Mouse (Mus musculus) common myeloid progenitor, adult 5-6 weeks (primary cell): Measurements from ENCODE around the gene Xlr5a. TPM values are rescaled to one million over a fixed set of nuclear protein-coding genes. Genes with fewer than 3 reads are reported as not detected.
A peak's percentile ranks its signal among the peaks of the same experiment; 100 is the strongest.
"Not testable (repeated sequence)": the region's sequence is repeated elsewhere in the genome, so short reads cannot be mapped to it uniquely, and the experiment has no call there.

Experiments
- ATAC-seq: replicated peaks from 2 replicates; pipeline ENCODE4 v1.8.0; 2016; ENCODE audit warnings: low read depth, mild to moderate bottlenecking, moderate TSS enrichment, inconsistent platforms; ENCODE audit not compliant: poor library complexity, severe bottlenecking
- total RNA-seq: library from RNA; stranded (forward); fragments of 200-1000, 187-1606 nt; gene quantifications from 2 replicates; pipeline ENCODE4 v1.2.3, GENCODE M21; 2017

Gene Xlr5a
- not detected in 2 replicates for total RNA-seq

DNA sequence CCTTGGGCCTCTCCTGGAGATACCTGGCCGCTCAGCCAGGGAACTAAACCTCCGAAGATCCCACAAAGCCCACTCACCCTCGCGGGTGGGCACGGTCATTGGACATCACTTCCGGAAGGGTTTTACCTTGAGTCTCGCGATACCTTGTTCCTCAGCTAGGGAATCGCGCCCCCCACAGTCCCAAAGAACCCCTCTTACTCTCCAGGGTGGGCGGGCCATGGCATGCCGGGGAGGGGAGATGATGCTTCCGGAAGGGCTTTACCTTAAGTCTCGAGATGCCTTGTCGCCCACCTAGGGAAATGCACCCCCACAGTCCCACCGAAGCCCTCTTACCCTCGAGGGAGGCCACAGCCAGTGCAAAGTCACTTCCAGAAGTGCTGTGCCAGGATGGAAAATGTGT is at the start of gene Xlr5a, which contains the start of gene Xlr5c:
Gene Xlr5a, minus strand, starts transcription at position 101 of the 400 bp plus-strand sequence.
Gene Xlr5c, minus strand, starts transcription at position 101 of the 400 bp plus-strand sequence.
- not testable (repeated sequence) for ATAC-seq

- ATAC-seq: peak; percentile 88
These were observed 49.7 kb upstream of the Xlr5a start, which contains the start of gene Zfp275 for GRCm38 (mm10) chrX:73342483-73342895. TSS of gene Zfp275 (plus strand) at chrX:73342621.

- ATAC-seq: no peak
These were observed 49.3 kb upstream of the Xlr5a start for GRCm38 (mm10) chrX:73342068-73342467.

GRCm38 (mm10) chrX:73341473-73341872 is 48.7 kb upstream of the Xlr5a start:
- no peak for ATAC-seq

- no peak for ATAC-seq
These were observed 44.0 kb upstream of the Xlr5a start, which contains the start of gene Gm45015 for GRCm38 (mm10) chrX:73336740-73337139. TSS of gene Gm45015 (minus strand) at chrX:73336840.

GRCm38 (mm10) chrX:73333548-73333947 is 40.8 kb upstream of the Xlr5a start:
- ATAC-seq: no peak

GRCm38 (mm10) chrX:73327215-73327614 is 34.4 kb upstream of the Xlr5a start:
- ATAC-seq: 0 out of 2 replicates have a peak, but pooled peaks have one; percentile 15

DNA sequence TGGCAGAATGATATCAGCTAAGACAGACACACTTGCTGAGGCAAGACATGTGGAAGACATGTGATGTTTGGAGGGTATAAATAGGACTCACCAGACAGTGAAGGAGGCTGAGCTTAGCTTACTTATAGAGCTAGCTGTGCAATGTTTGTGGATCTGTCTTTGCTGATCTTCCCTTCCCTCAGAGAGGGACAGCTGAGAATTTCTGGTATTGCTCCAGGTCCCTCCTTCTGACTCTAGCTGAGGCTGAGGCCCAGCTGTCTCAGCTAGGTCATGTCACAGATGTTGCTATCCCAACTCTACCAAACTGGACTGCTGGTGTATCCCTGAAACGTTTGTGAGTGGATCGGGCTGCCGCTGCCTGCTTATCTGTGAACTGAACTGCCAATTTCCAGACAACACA is 28.3 kb upstream of the Xlr5a start:
- ATAC-seq: no peak

- peak; percentile 68 for ATAC-seq
These were observed 19.7 kb upstream of the Xlr5a start for GRCm38 (mm10) chrX:73312522-73312921.

GRCm38 (mm10) chrX:73295745-73296144 is 3.0 kb upstream of the Xlr5a start:
- ATAC-seq: not testable (repeated sequence)

DNA sequence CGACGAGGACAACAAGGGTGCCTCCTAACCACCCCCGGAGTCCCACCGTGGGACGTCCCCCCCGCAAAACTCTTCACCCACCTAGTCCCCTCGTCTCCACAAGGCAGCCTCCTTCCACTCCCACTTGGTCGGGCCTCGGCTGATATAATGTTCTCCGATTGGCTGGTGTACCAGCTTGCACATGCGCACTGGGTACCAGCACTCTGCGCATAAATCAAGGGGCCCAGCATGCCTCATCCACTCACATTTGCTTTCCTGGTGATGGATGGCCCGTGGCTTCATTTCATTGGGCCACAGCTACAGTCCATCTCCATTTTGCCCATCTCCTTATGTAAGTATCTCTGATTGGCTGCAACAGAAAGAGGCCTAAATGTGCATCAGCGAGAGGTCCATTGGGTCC is 27.5 kb downstream of the Xlr5a start, which contains the start of gene Xlr3c:
Gene Xlr3c, minus strand, starts transcription at position 121 of the 400 bp plus-strand sequence.
- not testable (repeated sequence) for ATAC-seq

GRCm38 (mm10) chrX:73262428-73262827 is 30.3 kb downstream of the Xlr5a start:
- not testable (repeated sequence) for ATAC-seq

DNA sequence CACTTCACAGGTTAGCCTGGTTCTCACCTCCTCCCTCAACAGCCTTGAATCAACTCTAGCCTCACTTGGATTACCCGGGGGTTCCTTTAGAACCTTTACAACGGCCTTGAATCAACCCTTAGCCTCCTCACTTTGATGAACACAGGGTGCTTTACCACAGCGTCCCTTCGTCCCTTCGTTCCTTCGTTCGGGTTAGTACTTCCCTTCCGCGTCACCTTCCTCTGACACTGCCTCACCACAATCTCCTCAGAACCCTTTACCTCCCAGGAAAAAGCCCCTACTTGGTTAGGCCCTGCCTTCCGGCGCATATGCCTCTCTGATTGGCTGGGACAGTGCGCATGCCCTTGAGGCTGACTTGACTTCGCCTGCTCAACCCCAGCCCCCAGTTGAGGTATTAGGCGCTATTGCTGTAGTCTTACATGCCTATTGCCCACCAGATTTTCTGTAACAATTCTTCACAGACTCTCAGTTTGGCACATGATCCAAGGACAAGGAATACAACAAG is 49.9 kb downstream of the Xlr5a start, which contains the start of gene Xlr4c:
Gene Xlr4c, minus strand, starts transcription at position 310 of the 505 bp plus-strand sequence.
- not testable (repeated sequence) for ATAC-seq

- ATAC-seq: no peak
These were observed 63.5 kb downstream of the Xlr5a start for GRCm38 (mm10) chrX:73229288-73229687.

DNA sequence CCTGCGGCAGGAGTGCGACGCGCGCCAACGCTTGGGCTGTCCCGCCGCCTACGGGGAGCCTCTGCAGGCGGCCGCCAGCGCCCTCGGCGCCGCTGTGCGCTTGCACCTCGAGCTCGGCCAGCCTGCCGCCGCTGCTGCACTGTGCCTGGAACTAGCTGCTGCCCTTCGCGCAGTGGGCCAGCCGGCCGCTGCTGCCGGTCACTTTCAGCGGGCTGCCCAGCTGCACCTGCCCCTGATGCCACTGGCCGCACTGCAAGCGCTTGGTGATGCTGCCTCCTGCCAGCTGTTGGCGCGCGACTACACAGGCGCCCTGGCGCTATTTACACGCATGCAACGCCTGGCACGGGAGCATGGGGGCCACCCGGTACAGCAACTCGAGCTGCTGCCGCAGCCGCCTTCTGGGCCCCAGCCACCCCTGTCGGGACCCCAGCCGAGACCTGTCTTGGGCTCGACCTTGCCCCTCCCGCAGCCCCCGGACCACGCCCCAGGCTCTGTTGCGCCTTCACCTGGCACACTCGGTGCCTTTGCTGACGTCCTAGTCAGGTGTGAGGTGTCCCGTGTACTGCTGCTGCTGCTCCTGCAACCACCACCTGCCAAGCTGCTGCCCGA is 64.1 kb downstream of the Xlr5a start:
- ATAC-seq: peak; percentile 50

GRCm38 (mm10) chrX:73227914-73228605 is 64.7 kb downstream of the Xlr5a start, which contains the start of gene F8a:
TSS of gene F8a (plus strand) at chrX:73228291.
- ATAC-seq: peak; percentile 94

DNA sequence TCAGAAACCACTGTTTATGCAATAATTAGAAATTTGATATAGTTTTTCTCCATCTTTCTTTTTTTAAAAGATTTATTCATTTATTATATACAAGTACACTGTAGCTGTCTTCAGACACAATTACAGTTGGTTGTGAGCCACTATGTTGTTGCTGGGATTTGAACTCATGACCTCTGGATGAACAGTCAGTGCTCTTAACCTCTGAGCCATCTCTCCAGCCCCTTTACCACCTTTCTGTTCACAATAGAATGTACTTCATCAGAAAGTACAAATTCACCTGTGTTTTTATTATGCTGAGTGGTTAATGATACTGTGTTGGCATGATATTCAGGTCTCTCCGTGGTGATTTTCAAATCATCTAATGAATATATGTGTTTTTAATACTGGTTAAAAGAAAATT is 67.4 kb downstream of the Xlr5a start:
- ATAC-seq: no peak

DNA sequence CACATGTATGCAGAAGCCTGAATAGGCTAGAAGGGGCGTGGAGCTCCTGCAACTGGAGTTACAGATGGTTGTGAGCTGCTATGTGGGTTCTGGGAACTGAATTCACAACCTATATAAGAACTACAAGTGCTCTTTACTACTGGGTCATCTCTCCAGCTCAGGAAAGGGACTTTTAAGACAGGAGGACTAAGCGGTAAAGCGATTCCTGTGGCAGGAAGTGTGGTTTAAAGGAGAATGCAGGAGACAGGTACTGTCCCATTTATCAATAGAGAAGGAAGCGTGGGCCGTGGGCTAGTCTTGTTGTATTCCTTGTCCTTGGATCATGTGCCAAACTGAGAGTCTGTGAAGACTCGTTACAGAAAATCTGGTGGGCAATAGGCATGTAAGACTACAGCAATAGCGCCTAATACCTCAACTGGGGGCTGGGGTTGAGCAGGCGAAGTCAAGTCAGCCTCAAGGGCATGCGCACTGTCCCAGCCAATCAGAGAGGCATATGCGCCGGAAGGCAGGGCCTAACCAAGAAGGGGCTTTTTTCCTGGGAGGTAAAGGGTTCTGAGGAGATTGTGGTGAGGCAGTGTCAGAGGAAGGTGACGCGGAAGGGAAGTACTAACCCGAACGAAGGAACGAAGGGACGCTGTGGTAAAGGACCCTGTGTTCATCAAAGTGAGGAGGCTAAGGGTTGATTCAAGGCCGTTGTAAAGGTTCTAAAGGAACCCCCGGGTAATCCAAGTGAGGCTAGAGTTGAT is 78.8 kb downstream of the Xlr5a start, which contains the start of gene Xlr4b:
Gene Xlr4b, plus strand, starts transcription at position 515 of the 746 bp plus-strand sequence.
- ATAC-seq: 0 out of 2 replicates have a peak, but pooled peaks have one; percentile 29

DNA sequence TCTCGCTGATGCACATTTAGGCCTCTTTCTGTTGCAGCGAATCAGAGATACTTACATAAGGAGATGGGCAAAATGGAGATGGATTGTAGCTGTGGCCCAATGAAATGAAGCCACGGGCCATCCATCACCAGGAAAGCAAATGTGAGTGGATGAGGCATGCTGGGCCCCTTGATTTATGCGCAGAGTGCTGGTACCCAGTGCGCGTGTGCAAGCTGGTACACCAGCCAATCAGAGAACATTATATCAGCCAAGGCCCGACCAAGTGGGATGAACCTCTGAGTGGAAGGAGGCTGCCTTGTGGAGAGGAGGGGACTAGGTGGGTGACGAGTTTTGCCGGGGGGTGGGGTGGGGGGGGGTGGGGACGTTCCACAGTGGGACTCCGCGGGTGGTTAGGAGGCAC is 100.8 kb downstream of the Xlr5a start, which contains the start of gene Xlr3b:
Gene Xlr3b, plus strand, starts transcription at position 274 of the 400 bp plus-strand sequence.
- ATAC-seq: peak; percentile 60

DNA sequence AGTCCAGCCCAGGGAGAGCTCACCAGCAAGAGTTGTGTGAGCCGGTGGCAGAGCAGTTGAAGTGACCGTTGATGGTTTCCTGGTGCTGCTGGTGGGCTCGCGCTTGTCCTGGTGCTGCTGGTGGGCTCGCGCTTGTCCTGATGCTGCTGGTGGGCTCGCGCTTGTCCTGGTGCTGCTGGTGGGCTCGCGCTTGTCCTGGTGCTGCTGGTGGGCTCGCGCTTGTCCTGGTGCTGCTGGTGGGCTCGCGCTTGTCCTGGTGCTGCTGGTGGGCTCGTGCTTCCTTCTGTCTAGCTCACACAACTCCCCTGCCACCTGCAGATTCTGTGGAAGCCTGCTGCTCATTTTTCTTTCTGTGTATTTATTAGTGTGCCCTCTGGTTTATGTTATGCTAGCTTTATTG is 115.9 kb downstream of the Xlr5a start, which contains the start of gene Spin2d:
Gene Spin2d, minus strand, starts transcription at position 101 of the 400 bp plus-strand sequence.
- not testable (repeated sequence) for ATAC-seq
